Mouse (Mus musculus) heart, embryonic 11.5 days (tissue): ENCODE measurements around the gene Hoxc4. TPM values are rescaled to one million over a fixed set of nuclear protein-coding genes. Genes with fewer than 3 reads are reported as not detected.

ENCODE experiments used
- ATAC-seq: fragments of 200-750 bp; cut with Nextera tagmentation; replicated peaks from 2 replicates; pipeline ENCODE4 v1.8.0; 2017; ENCODE audit warnings: moderate library complexity; ENCODE audit not compliant: insufficient number of reproducible peaks, low FRiP score, low TSS enrichment
- H3K27ac ChIP-seq: fragments of 300-500 bp; sonication (generic); 2 replicates; pipeline ENCODE4 v1.5.1; 2014; ENCODE audit warnings: mild to moderate bottlenecking, low read depth, low read length
- H3K27me3 ChIP-seq: fragments of 300-500 bp; sonication (generic); 2 replicates; pipeline ENCODE4 v1.6.1; 2014; ENCODE audit warnings: mild to moderate bottlenecking, low read length, mixed read lengths; ENCODE audit not compliant: control insufficient read depth, insufficient read depth
- H3K36me3 ChIP-seq: fragments of 300-500 bp; sonication (generic); 2 replicates; pipeline ENCODE4 v1.6.1; 2014; ENCODE audit warnings: mild to moderate bottlenecking, low read length, moderate library complexity, mixed read lengths; ENCODE audit not compliant: control insufficient read depth, insufficient read depth
- H3K4me1 ChIP-seq: fragments of 300-500 bp; sonication (generic); 2 replicates; pipeline ENCODE4 v1.6.1; 2014; ENCODE audit warnings: low read length; ENCODE audit not compliant: control insufficient read depth, insufficient read depth
- H3K4me2 ChIP-seq: fragments of 300-500 bp; sonication (generic); 2 replicates; pipeline ENCODE4 v1.6.1; 2014; ENCODE audit warnings: mild to moderate bottlenecking, moderate library complexity
- H3K4me3 ChIP-seq: fragments of 300-500 bp; sonication (generic); 2 replicates; pipeline ENCODE4 v1.5.1; 2014; ENCODE audit warnings: low read depth, low read length
- H3K9ac ChIP-seq: fragments of 300-500 bp; sonication (generic); 2 replicates; pipeline ENCODE4 v1.6.1; 2014; ENCODE audit warnings: mild to moderate bottlenecking, low read depth, low read length, moderate library complexity
- H3K9me3 ChIP-seq: fragments of 300-500 bp; sonication (generic); replicated peaks from 2 replicates; pipeline ENCODE4 v1.6.1; 2016; ENCODE audit warnings: low read length; ENCODE audit not compliant: control insufficient read depth
- WGBS: fragments of 180-500 bp; shearing (Covaris S2); extraction: QIAGEN DNeasy Blood & Tissue Kit; methylation state at CpG from one replicate; pipeline ENCODE4 v1.1.7; 2014; ENCODE audit not compliant: insufficient replicate concordance; 5-methylcytosine and 5-hydroxymethylcytosine counted together
- microRNA counts: library from miRNA; unstranded; fragments of <30 nt; microRNA quantifications from one replicate; lab custom pipeline; 2015
- microRNA-seq: library from miRNA; unstranded; fragments of <30 nt; microRNA quantifications from one replicate; pipeline ENCODE4, GENCODE M21; 2016; ENCODE audit warnings: borderline number of aligned reads
- polyA plus RNA-seq: library from polyadenylated mRNA; unstranded; fragments of >200 nt; fragmentation: Nextera tagmentation; extraction: Ambion mirVana; gene quantifications from 2 replicates; pipeline ENCODE4 v1.2.1, GENCODE M21; 2014

The Hoxc4 gene
- polyA plus RNA-seq, 1 experiment from 2014 or later, result 2.0 TPM

DNA sequence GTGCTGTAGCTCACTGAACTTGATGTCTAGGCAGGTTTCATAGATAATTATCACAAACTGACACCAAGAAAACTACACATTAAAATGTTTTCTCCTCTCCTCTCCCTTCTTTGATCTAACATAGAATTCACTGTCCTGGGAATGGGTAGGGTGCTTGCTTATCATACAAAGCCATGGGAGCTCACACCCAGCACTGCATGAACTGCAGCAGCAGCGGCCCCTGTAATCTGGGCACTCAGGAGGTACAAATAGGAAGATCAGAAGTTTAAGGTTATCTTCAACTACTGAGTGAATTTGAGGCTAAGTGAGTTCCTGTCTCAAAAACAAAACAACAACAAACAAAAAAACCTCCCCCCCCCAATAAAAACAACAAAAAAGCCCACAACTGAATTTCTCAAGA is 66.2 kb downstream of the Hoxc4 start:
- Histone ChIP-seq H3K27me3 (peaks cover 96% of the 10 kb centered on the region), H3K4me2 (no peak overlapping the region), H3K9me3 (no peaks in the 10 kb centered on the region), H3K4me3 (no peak overlapping the region), H3K4me1 (peaks cover 6% of the 10 kb centered on the region), H3K36me3 (no peaks in the 10 kb centered on the region), H3K9ac (no peak overlapping the region), H3K27ac (no peak overlapping the region; the same call in 1 of the 2 replicates)
- 15% methylated on average over 1 of the region's 1 CpGs for WGBS
- ATAC-seq, result peak; percentile 63; the same call in 1 of the 2 replicates

- 1% methylated on average over 61 of the region's 61 CpGs for WGBS
- Histone ChIP-seq H3K4me1 (peaks cover 6% of the 10 kb centered on the region), H3K4me2 (peak overlapping the region; percentile 48)
Measured at GRCm38 (mm10) chr15:103085831-103086671, 67.3 kb downstream of the Hoxc4 start.

More at GRCm38 (mm10) chr15:103085831-103086671, 67.3 kb downstream of the Hoxc4 start:
- ATAC-seq, result no peak
- no peaks in the 10 kb centered on the region for H3K36me3 ChIP-seq
- no peaks in the 10 kb centered on the region for H3K9me3 ChIP-seq
- no peak overlapping the region for H3K27ac ChIP-seq
- peak overlapping the region; percentile 30 for H3K4me3 ChIP-seq
- peak overlapping the region; percentile 18 for H3K9ac ChIP-seq
- H3K27me3 ChIP-seq, result peaks cover 99% of the 10 kb centered on the region

MicroRNAs within 50 kb of the gene (microRNA counts, 519-probe panel; counts per million panel counts)
- microRNA mmu-miR-615-3p (lab: Ali Mortazavi, UCI) (32.2 counts per million), microRNA mmu-miR-615-5p (lab: Ali Mortazavi, UCI) (32.2 counts per million)

Small RNAs within 50 kb of the gene (microRNA-seq; reads per million reads assigned to microRNA genes)
- gene Mir196a-2, result 7.5 reads per million, percentile 43 among the genes with 10 or more reads in this experiment
- 238 reads per million, percentile 72 among the genes with 10 or more reads in this experiment for gene Mir615

Other genes with a start within 250 kb of the Hoxc4 start
- not detected in 2 replicates for gene Hoxc13, start 97.8 kb upstream of the Hoxc4 start, polyA plus RNA-seq
- not detected in 2 replicates for gene Hoxc12, start 82.2 kb upstream of the Hoxc4 start, polyA plus RNA-seq
- not detected in 2 replicates for gene Hoxc11, start 64.5 kb upstream of the Hoxc4 start, polyA plus RNA-seq
- 0.10 and 0.18 TPM in 2 replicates for gene Hoxc10, start 52.1 kb upstream of the Hoxc4 start, polyA plus RNA-seq
- 1.7 TPM in 2 replicates for gene Hoxc5, start 51.5 kb upstream of the Hoxc4 start, polyA plus RNA-seq
- not detected in 2 replicates for gene Hoxc9, start 42.5 kb upstream of the Hoxc4 start, polyA plus RNA-seq
- gene Hoxc8, start 28.3 kb upstream of the Hoxc4 start, polyA plus RNA-seq, result 0.11 and 0.20 TPM in 2 replicates
- gene Hoxc6, start 20.7 kb upstream of the Hoxc4 start, polyA plus RNA-seq, result 0.49 and 0.51 TPM in 2 replicates
- 14.7 and 17.7 TPM in 2 replicates for gene Smug1, start 148.2 kb downstream of the Hoxc4 start, polyA plus RNA-seq
- gene Cbx5, start 220.9 kb downstream of the Hoxc4 start, polyA plus RNA-seq, result 139 and 146 TPM in 2 replicates
- gene Hnrnpa1, start 221.5 kb downstream of the Hoxc4 start, polyA plus RNA-seq, result 572 and 590 TPM in 2 replicates
- gene Nfe2, start 239.5 kb downstream of the Hoxc4 start, polyA plus RNA-seq, result 21.9 and 24.2 TPM in 2 replicates